Mouse (Mus musculus) brain, adult 2 months (tissue): ENCODE data around the gene Epb41l2.

Source experiments
- DNase-seq: peaks from one replicate; pipeline ENCODE4 v3.0.0; 2011; ENCODE audit warnings: low read depth, low spot score

The Epb41l2 gene

GRCm38 (mm10) chr10:25399016-25399415 is 39.4 kb downstream of the Epb41l2 start:
- no peak for DNase-seq

GRCm38 (mm10) chr10:25400076-25400475 is 40.5 kb downstream of the Epb41l2 start:
- no peak for DNase-seq

DNA sequence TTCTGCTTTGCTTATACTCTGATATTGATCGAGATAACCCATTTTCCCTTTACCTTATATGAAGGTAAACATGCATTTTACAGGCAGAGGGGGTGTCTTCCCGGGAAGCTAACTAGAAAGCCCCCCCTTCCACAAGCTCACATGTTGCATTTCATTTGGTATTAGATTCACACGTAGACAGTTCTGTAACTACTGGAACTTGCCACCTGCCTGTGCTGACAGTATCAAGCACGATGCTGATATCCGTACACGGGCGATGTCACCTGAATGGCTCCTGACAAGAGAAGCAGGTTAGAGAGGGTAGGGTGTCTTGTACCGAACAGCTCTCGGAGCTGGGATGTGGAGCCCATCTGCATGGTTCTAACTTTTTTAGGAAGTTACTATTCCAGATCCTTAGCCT is 41.0 kb downstream of the Epb41l2 start:
- no peak for DNase-seq

DNA sequence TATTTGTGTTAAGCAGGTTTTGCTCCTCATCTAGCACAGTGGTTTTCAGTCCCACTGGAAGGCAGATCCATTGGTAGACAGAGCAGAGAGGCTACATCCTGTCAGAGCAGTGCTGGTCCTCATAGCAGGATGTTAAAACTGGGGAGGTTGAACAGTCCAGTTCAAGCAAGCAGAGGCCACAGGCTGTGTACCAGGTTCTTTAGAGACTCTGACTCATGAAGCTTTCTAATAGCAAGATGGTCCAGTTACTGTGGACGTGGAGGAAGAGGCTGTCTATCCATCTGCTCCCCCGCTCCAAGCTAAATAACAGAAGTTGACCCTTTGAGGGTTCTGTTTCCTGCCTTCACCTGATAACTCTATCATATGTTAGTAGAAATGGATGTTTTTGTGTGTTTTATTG is 41.8 kb downstream of the Epb41l2 start:
- no peak for DNase-seq

DNA sequence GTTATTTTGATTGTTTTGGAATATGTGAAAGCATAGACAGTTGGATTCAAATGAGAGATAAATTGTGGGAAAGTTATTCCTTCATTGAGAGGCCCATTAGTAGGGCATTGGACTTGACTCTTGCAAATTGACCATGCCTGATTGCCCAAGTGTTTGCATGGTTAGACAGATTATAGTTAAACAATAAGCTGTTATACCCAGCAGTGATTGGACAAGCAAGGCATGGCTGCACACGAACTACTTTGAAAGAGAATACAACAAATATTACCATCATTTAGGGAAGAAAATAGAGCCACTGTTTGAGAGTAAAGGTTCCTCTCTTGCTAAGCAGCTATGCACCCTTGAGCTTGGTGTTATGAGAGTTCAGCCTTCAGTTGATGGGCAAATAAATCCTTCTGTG is 43.3 kb downstream of the Epb41l2 start:
- no peak for DNase-seq

DNA sequence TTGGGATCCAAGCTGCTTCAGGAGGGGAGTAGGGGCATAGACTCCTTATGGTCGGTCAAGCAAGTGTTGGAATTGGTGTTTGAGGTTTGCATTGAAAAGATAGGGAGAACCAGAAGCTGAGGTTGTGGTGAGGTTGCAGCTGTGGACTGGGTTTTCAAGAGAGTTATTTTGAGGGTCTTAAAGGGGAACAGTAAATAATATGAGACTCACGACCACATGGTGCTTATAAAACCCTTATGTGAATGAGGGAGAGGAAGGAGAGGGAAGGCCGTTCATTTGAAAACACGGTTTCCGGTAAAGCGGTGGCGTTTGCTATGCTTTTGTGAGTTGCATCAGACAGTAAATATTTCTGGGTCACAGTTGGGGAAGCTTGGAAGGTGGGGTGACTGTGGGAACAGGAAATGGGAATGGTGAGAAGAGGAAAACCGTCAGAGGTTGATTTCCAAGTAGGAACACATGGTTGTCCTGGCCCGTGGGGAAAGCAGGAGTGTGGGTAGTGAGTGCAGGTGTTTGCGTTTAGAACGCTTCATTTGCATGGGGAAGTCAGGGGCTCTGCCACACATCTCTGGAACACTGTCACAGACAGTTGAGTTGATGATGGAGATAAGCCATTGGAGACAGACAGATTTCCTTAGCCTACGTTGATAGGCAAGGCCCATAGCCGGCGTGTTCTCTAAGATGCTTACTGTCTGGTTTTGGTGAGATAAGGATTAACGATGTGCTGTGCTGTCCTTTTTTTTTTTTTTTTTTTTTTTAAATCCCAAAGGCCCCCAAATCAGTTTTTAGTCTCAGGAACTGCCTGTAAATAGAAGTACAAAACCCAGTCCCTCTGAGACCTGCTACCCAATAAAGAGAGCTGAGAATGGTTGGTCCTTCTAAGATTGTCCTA is 44.5 kb downstream of the Epb41l2 start:
- DNase-seq, result no peak

DNA sequence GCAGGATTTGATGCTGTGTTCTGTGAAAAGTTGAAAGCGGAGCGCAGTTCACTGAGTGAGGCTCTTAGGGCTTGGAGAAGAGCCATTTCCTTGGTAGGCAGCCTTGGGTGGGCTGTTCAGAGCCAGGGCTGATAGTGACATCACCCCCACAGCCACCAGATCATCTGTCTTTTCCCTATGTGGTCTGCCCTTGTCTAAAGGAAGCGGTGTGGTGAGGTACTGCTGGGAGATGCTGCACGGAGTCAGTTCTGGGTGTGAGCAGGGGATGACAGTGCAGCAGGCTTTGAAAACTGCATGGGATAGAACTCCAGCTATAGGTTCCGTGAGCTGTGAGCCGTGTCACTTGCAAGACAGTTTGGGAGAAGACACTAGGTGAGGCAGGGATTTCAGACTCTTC is 45.1 kb downstream of the Epb41l2 start:
- DNase-seq, result no peak

GRCm38 (mm10) chr10:25405551-25405950 is 46.0 kb downstream of the Epb41l2 start:
- no peak for DNase-seq

DNA sequence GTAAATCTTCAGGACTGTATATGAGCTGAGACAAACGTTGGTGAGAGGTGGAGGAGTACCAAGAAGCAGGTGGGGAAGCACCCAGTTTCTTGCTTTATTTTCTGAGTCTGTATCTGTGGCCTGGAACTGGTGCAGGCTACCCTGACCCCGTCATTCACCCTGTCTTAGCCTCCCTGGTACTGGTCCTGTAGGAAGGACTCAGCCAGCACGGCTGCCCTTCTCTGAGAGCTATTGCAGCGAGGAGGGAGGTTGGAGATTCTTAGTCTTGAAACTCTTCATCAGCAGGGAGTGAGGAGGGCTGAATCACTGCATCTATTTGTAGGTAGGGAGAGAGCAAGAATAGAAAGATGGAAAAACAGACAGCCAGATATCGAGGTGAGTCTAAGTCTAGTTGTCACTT is 47.1 kb downstream of the Epb41l2 start:
- peak; percentile 37 for DNase-seq

GRCm38 (mm10) chr10:25408136-25408650 is 48.6 kb downstream of the Epb41l2 start:
- DNase-seq, result no peak

- no peak for DNase-seq
Observed at GRCm38 (mm10) chr10:25411836-25412373, 52.3 kb downstream of the Epb41l2 start.

- DNase-seq, result peak; percentile 41
Observed at GRCm38 (mm10) chr10:25415188-25415717, 55.7 kb downstream of the Epb41l2 start.

GRCm38 (mm10) chr10:25416696-25417095 is 57.1 kb downstream of the Epb41l2 start:
- no peak for DNase-seq

DNA sequence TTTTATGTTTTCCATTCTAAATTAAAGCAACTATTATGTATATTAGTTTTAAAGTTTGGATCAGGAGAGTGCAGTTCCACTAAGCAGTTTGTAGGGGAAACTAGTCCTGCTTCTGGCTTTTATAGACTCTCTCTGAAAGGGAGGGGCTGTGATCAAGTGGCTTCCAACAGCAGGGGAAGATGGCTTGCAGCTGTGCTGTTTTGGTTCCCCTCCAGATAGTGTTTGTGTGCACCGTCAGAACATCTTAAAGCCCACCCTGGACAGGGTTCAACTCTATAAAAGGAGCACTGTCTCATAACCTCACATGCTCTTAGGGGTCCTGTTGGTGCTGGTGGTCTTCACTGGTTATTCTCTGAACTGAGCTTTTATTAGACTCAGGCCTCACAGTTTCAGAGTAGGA is 66.5 kb downstream of the Epb41l2 start:
- no peak for DNase-seq

GRCm38 (mm10) chr10:25426814-25427213 is 67.2 kb downstream of the Epb41l2 start:
- DNase-seq, result no peak

DNA sequence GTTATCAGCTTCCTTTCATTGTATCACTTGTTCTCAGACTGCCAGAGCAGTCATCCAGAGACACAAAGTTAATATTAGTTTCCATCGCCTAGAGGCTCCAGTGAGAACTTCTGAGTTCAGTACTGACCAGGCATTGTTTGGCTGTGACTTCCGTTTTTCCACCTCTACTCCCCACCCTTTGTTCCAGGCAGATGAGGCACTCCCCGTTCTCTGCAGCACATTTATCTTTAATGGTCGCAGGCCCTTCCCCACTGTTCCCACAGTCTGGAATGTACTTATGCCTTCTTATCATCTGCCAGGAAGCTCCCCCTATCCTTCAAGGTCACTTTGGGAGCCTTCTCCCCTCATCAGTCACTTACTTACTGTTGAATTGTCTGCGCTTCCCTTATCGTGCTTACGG is 67.9 kb downstream of the Epb41l2 start:
- no peak for DNase-seq

DNA sequence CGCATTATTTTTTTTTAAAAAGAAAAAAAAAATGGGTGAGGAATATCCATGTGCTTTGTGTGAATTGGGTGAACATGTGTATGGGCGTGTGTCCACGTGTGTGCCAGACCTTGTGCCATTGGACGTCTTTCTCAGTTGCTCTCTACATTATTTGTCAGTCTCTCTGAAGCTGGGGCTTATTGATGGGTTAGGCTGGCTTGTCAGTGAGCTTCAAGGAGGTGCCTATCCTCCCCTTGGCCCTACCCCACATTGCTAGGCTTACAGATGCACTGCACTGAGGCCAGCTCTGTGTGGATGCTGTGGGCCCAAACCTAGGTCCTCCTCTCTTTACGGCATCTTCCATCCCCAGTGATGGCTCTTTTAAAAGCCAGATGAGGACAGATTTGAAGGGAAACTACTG is 69.1 kb downstream of the Epb41l2 start:
- no peak for DNase-seq

- DNase-seq, result no peak
Observed at GRCm38 (mm10) chr10:25429346-25429745, 69.7 kb downstream of the Epb41l2 start.

DNA sequence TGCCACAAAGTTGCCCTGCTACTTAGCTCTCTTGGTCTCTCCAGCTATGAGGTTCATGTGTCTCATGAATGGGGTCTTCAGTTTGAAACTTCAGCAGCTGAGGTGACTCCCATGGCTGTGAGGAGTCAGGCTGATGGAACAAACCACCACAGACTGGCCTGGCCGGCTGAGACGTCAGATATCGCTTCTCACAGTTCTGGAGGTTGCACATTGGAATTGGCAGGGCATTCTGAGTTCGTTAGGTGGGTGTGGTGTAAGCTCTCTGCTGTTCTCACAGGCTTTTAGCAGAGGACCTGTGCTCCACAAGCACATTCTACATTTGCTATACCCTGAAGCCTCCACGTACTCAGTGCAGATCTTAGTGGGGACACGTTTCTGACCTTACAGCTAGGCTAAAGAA is 71.3 kb downstream of the Epb41l2 start:
- no peak for DNase-seq

DNA sequence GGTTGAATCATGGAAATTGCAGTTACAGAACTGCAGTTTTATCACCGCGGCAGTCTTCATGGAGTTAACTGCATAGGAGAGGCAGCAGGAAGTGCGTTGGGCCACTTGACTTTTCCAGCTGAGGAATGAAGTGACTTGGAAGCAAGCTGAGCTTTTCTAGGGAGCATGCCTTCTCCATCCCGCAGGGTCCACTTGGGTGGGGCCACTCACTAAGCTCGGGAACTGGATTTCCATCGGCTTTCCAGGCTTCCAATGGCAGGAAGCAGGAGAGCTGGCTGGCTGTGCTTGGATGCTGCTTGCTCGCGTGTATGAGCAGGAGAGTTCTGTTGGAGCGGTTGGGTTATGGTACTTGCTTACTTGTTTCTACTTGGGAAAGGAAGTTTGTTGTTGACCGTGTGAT is 72.8 kb downstream of the Epb41l2 start:
- DNase-seq, result no peak

GRCm38 (mm10) chr10:25432938-25433337 is 73.3 kb downstream of the Epb41l2 start:
- DNase-seq, result peak; percentile 69

GRCm38 (mm10) chr10:25433524-25433923 is 73.9 kb downstream of the Epb41l2 start:
- no peak for DNase-seq
